Mouse (Mus musculus): ENCODE results near the gene Hist1h4j. TPM values are rescaled to one million over a fixed set of nuclear protein-coding genes. Genes with fewer than 3 reads are reported as not detected.

The Hist1h4j gene
- total RNA-seq, 2 experiments from 2014 or later = 84.6 to 87.5 TPM

DNA sequence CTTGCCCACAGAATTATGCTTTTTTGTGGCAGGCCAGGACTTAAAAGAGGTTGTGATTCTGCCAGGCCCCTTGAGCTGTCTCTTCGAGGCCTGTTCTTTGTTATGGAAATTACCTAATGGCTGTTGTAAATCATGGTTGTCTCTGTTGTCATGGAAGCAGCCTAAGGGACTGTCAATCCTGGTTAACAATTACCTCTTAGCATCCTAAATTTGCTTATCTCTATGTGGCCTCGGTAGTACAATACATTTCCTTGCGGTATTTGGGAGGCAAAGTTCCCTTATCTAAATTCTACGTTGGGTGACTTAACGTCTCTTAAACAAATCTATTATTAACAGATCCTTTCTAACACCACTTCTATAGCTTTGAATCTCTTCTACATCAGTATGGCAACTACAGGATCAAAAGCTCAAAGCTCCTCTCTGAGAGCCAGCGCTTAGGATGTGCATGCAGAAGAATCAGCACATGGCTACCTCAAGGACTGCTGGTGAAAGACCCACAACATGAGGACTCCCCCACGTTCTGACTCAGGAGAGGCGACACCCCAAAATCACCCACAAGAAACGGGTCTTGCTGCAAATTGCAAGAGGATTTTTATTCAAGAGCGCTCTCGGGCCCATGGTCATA is 6.8 kb upstream of the Hist1h4j start:
- no peak for DNase-seq

GRCm38 (mm10) chr13:21729544-21729943 is 5.3 kb upstream of the Hist1h4j start:
- DNase-seq = no peak

- no peak for DNase-seq
Measured at GRCm38 (mm10) chr13:21733466-21733865, 1.4 kb upstream of the Hist1h4j start.

DNA sequence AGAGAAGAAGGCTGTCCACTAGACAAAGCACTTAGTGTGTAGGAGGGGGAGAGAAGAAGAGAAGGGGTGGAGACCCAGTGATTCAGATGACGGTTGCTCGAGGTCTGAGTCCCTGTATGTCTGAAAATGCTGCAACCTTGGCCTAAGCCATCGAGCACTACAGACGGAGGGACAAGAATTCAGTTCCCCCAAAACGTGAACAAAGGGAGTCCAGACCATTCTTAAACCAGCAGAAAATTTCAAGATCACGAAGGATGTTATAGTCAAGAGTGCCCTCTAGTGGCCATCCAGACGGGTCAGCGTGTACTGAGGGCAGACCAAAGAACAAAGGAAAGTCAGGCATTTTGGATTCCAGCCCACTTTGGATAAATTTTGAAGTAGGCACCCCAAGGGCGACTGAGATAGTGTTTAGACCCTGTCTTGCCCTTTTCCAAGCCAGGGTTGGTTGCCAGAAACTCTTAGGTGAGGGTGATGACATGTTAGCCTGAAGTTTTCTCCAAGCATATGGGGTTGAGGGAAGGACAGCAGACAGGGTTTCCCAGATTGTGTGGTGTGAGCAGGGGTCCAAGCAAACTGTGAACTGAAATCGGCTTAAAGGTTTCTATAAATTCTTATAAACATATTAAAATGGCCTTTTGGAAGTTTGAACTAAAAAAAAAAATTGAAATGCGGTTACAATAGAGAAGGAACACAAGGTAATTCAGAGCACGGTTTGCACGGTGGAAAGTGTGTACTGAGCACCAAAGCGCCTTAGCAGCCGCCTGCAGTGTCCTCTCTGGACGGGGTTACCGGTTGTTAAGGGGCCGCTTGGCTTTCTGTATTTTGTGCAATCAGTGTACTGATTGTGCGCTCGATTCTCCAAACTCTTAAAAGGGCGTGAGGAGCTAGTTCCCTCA is 606 bp upstream of the Hist1h4j start:
- DNase-seq = peak; percentile 82

DNA sequence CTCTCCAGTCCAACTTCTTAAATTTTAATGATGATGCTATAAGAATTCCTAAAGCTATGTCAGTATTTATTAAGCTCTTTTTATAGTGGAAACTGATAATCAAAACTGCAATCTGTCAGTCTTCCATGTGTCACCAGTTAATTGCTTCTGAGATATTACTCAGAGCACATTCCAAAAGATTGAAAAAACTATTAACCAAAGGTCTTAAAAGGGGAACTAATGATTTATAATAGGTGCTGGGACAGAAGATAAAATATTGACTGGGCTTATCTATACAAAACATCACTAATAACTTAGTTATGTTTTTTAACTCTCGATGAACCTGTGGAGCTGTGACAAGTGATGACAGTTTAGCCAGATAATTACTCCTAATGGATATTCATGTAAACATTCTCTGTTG is 10.1 kb downstream of the Hist1h4j start:
- no peak for DNase-seq

DNA sequence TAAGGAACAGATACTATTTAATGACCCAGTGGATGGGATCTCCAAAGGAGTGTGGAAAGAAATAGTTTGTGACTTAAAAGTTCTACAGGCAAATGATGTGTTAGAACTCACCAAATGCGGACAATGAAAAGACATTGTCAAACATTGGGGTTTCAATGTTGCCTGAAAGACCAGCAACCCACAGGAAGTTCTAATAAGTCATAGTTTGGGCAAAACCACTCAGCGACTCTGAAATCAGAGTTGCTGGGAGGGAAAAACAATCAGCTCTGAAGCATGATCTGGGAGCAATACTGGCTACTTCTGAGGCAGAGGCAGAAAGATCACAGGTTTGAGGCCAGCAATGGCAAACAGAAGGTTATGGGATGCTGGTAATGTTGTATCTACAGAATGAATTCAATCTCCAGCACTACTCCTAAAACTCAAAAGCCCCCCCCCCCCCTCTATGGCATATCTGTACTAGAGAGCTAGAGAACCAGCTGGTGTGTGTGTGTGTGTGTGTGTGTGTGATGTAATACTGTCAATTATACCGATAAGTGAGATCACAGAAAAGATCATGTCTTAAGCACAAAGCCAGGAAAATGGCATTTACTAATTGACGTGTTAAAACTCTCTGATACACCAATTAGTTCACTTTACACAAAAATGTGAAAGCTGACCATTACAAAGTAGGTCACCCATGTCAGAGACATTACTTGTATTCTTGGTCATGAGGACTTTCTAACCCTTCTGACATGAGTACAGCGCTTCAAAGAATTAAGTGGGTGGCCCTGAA is 14.7 kb downstream of the Hist1h4j start:
- DNase-seq = no peak

- DNase-seq = peak; percentile 92
Measured at GRCm38 (mm10) chr13:21750159-21751017, 15.5 kb downstream of the Hist1h4j start, which contains the start of gene Hist1h4k. TSS of gene Hist1h4k (minus strand) at chr13:21750505.

- DNase-seq = no peak
Measured at GRCm38 (mm10) chr13:21751417-21751816, 16.6 kb downstream of the Hist1h4j start.

DNA sequence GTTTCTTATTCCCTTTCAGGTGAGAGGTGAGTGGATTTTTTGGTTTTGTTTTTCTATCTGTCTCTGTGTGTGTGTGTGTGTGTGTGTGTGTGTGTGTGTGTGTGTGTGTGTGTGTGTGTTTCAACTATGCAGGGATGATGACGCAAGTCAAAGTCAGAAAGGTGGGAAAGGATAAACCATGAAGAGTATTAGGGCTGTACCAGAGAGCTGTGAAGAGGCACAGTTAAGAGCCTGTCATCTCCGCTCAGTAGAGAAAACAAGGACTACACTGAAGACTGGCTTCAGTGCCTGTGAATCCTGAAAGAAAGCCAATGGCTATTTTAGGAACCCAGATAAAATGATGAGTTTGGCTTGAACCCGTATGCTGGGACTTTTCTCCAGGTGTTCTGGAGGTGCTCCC is 17.0 kb downstream of the Hist1h4j start:
- DNase-seq = no peak

DNA sequence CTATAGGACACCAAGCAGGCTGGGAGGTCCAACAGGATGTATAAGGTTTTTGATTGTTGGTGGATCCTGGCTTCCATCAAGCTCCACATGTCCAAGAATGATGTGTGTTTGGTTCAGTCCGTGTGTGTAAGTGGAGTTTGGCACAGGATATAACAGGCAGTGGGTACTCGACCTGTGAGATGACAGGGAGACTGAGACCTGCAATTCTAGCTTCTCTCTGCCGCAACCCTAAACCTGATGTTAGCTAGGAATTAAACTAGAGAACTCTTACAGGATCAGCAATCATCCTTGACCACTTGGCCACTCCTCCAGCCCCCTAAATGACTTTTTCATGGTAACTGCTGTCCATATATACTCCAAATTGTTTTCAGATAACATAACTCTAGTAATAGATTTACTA is 17.5 kb downstream of the Hist1h4j start:
- no peak for DNase-seq

- no peak for DNase-seq
Measured at GRCm38 (mm10) chr13:21753051-21753523, 18.2 kb downstream of the Hist1h4j start.

- DNase-seq = peak; percentile 62
Measured at GRCm38 (mm10) chr13:21753524-21754285, 18.8 kb downstream of the Hist1h4j start, which contains the start of the genes Hist1h2ak and Hist1h2bn. TSS of gene Hist1h2ak (minus strand) at chr13:21753827. TSS of gene Hist1h2bn (plus strand) at chr13:21754123.

DNA sequence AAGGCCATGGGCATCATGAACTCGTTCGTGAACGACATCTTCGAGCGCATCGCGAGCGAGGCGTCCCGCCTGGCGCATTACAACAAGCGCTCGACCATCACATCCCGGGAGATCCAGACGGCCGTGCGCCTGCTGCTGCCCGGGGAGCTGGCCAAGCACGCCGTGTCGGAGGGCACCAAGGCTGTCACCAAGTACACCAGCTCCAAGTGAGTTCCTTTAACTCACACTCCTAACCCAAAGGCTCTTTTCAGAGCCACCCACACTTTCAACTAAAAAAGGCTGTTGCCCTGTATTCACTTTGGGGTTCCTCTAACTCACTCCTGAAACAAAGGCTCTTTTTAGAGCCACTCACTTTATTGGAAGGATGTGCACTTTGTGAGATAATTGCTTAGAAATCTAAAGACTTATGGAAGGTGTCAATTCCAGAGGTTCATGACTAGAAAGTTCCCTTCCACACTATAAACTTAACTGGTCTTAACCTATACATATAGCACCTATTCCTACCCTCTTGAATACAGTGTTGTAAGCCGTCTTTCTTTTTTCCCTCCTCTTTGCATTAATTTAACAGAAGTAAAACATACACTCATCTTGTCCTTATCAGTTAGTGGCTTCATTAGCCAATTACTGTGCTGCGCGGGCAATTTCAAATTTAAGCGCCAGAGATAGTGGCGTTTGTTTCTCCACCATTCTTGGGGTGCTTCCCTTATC is 19.6 kb downstream of the Hist1h4j start:
- peak; percentile 48 for DNase-seq

GRCm38 (mm10) chr13:21755707-21756106 is 20.8 kb downstream of the Hist1h4j start:
- DNase-seq = no peak

- peak; percentile 71 for DNase-seq
Measured at GRCm38 (mm10) chr13:21778814-21779766, 44.2 kb downstream of the Hist1h4j start.

DNA sequence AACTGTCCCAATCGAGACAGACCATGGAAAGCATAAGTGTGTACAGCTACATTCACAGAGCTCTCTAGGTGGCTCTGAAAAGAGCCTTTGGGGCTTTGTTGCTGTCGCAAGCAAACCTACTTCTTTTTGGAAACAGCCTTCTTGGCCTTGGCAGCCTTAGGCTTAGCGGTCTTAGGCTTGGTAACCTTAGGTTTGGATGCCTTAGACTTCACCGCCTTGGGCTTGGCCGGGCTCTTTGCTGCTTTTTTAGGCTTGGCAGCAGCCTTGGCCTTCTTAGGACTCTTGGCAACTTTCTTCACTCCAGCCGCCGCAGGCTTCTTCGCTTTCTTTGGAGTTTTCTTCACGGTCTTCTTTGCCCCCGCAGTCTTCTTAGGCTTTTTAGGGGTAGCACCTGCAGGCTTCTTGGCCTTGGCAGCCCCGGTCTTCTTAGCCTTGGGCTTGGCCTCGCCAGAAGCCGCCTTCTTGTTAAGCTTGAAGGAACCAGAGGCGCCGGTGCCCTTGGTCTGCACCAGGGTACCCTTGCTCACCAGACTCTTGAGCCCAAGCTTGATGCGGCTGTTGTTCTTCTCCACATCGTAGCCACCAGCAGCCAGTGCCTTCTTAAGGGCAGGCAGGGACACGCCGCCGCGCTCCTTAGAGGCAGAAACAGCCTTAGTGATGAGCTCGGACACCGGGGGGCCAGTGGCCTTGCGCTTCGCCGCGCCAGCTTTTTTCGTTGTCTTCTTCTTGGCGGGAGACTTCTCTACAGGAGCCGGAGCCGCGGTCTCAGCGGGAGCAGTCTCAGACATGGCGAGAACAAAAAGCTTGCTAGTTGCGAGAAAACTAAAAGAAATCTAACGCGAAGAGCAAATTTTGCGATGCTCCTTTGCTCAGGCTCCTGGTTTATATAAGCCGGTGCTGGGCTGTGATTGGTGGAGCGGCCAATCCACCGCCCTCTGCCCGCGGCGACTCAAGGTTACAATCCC is 45.2 kb downstream of the Hist1h4j start, which contains the start of gene Hist1h1b:
TSS of gene Hist1h1b (minus strand) at position 859 of the 965 bp plus-strand sequence.
- peak; percentile 72 for DNase-seq

DNA sequence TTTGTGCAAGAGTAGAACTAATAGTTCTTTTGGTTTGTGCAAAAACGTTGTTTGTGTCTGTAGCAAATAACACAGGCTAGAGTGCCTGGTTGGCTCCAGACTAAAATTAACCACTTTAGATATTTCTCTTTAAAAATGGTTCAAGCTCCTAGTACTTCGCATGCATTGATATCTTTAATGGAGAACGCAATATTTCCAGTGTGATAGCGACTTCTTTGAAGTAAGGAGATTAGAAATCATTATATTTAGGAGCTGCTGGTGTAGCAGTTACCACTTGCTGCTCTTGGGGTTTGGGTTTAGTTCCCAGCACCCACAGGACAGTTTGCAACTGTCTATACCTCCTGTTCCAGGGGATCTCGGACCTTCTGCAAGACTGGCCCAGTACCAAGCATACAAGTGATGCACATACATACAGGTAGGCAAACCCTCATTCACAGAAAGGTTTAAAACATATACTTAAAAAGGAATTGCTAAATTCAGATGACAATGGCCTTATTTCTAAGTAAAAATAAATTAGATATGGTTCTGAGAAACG is 46.2 kb downstream of the Hist1h4j start:
- DNase-seq = no peak

Measured in heart, postnatal 4 days (tissue).